Mouse (Mus musculus) left cerebral cortex, postnatal 10 days (tissue): ENCODE measurements around the gene B3gnt3. TPM values are rescaled to one million over a fixed set of nuclear protein-coding genes. Genes with fewer than 3 reads are reported as not detected.
"Not testable (repeated sequence)": the region's sequence is repeated elsewhere in the genome, so short reads cannot be mapped to it uniquely, and the experiment has no call there.

ENCODE experiments used
- DNase-seq, 2 experiments: peaks; one replicate each; pipeline ENCODE4 v3.0.0; 2021 to 2022; ENCODE audit warnings: low spot score in 2 of 2, mixed read lengths in 1 of 2; ENCODE audit errors: extremely low spot score in 1 of 2
- intact Hi-C: fragments of 180-260 bp; cut with DNase I; formaldehyde crosslinking; loops from one replicate; pipeline ENCODE4 v1.15.1; 2025
- total RNA-seq, 2 experiments: library from RNA; stranded (reverse); gene quantifications; 2 replicates each; pipeline ENCODE4 v1.2.3; 2021

The B3gnt3 gene
- total RNA-seq, 2 experiments from 2014 or later: 0.26 to 0.41 TPM

DNA sequence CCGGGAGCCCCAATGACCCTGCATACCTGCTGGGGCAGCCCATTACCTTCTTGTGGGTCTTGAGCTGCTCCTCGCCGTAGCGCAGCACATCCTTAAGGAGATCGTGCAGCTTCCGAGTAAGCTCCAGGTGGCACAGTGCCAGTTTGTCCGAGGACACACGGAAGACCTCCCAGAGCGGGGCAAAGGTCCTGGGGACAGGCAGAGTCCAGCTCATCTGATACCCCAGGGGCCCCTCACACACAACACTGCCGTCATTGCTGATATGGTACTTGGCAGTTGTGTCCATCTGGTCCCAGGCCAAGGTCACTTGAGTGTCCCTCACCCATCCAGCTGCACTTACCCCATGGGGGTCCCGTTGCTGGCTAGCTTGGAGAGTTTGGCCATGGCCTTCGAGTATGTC is 15.5 kb upstream of the B3gnt3 start:
- intact Hi-C loops: no loop called here
- DNase-seq: peak in 1 of 2 experiments; percentile 67

DNA sequence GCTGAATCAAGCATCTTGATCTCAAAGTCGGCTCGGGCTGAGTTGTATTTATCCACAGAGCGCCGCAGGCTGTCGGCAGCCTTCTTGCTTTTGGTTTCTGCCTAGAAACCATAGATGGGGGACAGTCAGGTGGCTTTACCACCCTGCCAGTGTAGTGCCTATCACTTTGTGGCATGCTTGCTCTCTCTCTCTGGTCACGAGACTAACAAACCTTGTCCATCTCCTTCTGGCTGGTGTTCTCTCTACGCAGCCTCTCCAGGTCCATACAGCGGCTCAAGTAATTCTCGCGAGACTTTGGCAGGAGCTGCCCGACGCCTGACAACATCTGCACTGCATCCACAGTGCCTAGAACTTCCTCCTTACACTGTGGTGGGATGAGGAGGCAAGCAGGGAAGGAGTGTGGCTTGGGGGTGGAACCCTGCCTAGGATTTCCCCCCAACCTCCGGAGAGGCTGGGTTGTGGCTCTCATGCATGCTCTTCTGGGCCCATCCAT is 15.0 kb upstream of the B3gnt3 start:
- DNase-seq: no peak
- intact Hi-C loops: no loop called here

DNA sequence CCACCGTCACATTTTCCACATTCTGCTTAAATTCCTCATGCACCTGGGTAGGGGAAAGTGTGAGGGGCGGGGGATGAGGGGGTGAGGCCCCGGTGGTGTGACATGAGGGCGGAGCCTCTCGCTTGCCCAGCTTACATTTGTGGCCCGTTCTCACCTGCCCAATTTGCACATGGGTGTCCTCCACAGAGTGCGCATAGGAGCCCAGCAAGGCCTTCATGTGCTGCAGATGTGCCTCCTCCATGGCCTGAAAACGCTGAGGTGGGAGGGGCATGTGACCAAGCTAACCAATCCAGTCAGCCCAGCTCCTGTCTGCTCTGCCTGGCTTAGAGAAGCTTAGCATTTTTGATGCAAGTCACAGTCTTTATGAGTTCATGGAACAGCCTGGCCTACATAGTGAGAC is 13.9 kb upstream of the B3gnt3 start:
- intact Hi-C loops: no loop called here
- DNase-seq: no peak

DNA sequence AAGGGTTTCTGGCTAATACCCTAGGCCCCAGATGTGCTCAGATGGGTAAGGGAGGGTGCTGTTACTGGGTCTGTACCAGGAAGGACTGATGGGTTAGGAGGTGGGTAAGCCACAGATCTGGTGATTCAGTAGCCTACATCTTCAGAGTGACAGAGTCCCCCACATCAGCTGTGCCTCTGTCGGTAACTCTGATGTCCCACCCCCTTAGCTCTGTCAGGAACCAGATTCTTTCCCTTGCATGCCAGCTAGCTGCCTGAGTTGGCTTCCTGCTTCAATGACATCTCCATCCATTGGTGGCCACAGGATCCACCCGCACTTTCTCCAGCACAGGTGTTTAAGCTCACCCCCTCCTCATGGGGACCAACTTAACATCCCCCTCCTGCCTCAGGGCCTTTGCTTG is 10.0 kb upstream of the B3gnt3 start:
- intact Hi-C loops: no loop called here
- no peak for DNase-seq

DNA sequence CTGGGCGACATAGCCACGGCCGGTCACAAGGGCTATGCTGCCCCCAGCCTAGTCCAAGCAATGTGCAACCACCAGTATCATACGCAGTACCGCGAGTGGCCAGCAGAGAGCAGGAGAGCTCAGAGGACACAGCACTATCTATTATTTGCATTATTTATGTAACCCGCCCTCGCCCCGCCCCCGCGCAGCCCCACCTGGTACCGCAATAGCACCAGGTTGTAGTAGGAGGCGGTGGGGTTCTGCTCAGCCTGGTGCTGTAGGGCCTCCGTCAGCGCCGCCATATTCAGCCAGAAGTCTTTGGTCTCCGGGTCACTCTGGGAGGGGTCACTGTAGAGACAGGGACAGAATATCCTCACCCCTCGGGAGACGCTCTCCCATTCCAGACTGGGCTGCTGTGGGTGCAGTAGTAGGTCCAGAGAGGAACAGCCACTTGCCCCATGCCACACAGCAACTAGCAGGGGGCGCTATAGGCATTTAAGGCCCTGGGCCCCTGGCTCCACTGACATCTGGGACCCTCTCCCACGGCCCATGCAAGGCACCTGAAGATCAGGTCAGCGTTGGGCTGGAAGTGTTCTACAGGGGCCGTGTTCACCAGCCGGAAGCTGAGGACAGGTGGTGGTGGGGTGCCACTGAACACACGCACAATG is 8.3 kb upstream of the B3gnt3 start:
- DNase-seq: peak; percentile 75 to 87
- intact Hi-C loops: loop anchor here (10.0 kb wide), 1 partner anchor 275 kb away; no protein-coding TSS in a partner anchor

DNA sequence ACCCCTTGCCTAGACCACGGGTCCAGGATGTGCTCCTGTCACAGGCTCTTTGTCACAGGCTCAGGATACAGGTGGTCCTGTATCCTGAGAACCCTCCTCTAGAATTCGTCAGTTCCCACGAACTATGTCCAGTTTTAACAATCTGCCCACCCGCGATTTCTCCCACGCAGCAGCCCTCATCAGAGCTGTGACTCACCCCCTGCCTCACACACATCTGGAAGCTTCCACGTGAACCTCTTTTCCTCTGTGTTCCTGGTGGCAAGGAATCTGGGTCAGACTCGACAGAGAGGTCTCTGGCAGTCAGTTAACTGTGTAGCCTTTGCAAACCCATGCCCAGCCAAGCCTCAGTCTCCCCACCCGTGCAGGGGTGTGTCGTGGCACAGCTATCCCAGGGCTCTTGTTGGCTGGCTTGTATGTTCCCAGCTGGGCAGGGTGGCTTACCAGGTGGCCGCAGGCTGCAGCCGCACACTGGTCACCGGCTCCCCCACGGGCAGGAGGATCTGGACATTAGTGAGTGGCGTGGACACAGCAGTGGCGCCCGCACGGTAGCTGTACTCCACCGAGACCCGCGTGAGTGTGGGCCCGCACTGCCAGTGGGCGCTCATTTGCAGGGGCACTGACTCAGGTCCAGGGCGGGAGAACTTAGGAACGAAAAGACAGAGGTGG is 7.7 kb upstream of the B3gnt3 start:
- DNase-seq: no peak
- intact Hi-C loops: loop anchor here (10.0 kb wide), 1 partner anchor 276 kb away; no protein-coding TSS in a partner anchor

DNA sequence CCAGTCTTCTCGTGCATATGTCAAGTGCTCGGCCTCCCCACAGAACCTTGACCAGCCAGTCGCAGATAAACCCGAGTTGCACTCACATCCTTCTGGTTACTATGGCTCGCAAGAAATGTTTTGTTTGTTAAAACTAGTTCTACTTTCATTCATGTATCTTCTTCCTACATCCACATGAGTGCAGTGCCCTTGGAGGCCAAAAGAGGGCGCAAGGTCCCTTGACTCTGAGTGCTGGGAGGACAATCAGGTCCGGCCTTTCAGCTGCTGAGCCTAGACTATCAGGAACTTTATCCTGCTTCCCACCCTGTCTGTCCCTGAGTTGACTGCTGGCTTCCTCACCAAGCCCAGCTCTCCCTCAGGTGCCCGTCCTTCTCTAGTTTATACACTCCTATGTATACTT is 6.3 kb upstream of the B3gnt3 start:
- intact Hi-C loops: loop anchor here (10.0 kb wide), 1 partner anchor 277 kb away; no protein-coding TSS in a partner anchor
- no peak for DNase-seq

DNA sequence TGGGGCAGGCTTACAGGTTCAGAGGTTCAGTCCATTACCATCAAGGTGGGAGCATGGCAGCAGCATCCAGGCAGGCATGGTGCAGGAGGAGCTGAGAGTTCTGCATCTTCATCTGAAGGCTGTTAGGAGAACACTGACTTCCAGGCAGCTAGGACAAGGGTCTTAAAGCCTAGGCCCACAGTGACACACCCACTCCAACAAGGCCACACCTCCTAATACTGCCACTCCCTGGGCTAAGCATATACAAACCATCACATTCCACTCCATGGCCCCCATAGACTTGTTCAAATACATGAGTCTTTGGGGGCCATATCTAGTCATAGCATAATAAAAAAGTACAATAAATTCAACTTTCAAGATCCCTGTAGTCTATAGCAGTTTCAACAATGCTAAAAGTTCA is 1.8 kb upstream of the B3gnt3 start:
- intact Hi-C loops: loop anchor here (10.0 kb wide), 1 partner anchor 281 kb away; no protein-coding TSS in a partner anchor
- DNase-seq: not testable (repeated sequence)

DNA sequence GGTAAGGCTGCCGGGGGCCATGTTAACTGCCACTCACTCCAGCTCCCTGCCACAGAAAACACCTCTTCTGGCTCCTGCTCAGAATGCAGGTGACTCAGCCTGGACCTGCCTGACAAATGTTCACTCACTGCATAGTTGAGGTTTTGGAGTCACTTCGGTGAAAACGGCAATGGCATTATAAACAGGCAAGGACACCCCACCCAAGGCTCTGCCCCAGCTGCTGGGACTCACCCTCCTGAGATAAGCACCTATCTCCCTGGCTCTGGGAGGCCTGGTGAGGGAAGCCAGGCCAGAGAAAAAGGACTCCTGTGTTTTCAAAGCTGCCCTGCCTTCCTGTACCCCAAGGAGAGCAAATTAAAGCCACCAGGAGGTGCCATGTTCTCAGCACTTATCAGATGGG is 1.3 kb upstream of the B3gnt3 start:
- intact Hi-C loops: loop anchor here (10.0 kb wide), 1 partner anchor 282 kb away; no protein-coding TSS in a partner anchor

DNA sequence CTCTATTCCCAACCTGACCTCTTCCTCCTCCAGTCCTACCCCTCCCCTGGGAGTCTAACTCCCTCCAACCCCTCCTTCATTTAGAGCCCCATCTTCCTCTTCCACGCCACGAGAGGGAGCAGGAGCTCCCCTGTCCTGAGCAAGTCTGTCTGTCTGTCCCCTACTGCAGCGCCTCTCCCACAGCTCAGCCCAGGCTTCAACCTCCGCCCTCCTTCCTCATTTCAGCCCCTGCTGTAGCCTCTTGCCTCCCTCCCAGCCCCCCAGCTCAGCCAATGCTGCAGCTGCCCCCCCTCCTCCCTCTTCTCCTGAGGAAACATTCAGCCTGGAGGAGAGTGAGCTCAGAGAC is 471 bp upstream of the B3gnt3 start:
- no peak for DNase-seq
- intact Hi-C loops: loop anchor here (10.0 kb wide), 1 partner anchor 283 kb away; no protein-coding TSS in a partner anchor

More for the DNA sequence above, 1.3 kb upstream of the B3gnt3 start:
- DNase-seq: no peak

DNA sequence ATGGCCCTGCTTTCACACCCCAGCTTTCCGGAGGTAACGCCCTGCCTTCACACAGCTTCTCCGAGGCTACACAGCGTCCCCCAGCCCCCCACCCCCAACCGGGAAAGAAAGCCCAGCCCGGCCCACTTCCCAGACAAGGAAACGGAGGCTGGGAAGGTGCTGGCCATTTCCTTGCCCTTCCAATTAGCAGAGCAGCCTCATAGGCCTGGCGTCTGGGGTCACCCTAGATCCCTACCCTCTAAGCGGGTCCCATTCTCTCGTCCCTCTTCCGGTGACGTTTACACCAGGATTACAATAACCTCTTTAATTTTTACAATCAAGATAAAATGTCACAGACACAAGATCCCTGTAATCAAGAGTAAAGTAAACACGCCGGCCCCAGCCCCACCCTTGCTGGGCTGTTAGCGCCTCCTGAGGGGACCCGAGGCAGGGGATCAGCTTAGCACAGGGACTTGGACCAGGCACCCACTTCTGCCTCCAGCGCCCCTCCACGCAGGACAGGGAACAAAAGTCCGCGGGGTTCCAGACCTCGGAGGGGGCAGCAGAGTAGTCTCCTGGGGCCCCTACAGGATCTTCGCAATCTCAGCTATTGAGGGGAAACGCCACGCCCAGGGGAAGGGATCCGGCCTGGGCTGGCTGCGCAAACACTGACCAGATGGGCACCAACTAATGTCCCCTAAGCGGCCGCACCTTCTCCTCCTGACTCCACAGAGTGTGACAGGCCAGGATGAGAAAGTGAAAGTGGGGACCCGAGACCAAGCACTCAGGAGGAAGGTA is 908 bp downstream of the B3gnt3 start:
- DNase-seq: peak in 1 of 2 experiments; percentile 33
- intact Hi-C loops: loop anchor here (10.0 kb wide), 1 partner anchor 284 kb away; no protein-coding TSS in a partner anchor

DNA sequence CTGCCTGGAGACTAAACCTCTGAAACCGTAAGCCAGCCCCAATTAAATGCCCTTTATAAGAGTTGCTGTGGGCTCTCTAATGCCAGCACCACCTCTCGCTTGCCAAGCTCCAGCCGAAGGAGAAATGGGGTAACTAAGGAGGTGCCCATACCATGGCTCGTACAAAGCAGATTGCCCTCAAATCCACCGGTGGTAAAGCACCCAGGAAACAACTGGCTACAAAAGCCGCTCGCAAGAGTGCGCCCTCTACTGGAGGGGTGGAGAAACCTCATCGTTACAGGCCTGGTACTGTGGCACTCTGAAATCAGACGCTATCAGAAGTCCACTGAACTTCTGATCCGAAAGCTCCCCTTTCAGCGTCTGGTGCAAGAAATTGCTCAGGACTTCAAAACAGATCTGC is 6.1 kb downstream of the B3gnt3 start:
- DNase-seq, intact Hi-C loops: not testable (repeated sequence)

DNA sequence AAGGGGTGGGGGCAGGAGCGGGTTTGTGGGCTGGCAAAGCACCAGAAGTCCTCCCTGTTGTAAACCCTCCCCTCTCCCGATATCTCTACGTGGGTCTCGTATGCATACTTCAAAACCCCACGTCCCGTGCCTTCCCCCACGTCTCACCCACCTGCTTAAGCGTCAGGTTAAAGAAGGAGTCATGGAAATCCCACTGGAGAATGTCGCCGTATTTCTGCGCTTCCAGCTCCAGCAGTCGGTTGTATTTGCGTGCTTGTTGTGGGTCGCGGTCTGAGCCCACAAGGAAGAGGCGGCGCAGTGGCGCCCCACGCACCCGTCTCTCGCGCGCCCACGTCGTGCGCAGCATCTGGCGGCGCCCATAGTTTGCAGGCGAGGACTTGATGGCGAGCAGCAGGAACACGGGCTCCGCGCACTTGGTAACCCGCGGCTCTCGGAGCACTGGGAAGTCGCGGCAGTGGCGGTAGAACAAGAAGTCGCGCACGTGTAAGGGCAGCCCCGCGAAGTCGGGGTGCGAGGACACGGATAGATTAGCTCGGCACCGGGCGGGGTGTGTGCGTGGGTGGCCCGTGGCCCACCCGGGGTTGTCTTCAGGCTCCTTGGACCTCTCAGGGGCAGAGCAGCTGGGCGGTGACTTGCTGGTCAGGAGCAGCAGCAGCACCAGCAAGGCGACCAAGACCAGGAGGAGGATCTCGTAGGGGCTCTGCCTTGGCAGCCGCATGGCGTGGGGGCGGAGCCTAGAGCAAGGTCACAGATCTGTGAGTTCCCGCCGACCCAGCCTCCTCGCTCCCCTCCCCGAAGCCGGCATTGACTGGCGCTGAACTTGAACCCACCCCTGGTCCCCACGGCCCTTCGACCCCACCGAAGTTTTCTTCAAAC is 8.2 kb downstream of the B3gnt3 start:
- intact Hi-C loops: no loop called here
- no peak for DNase-seq

DNA sequence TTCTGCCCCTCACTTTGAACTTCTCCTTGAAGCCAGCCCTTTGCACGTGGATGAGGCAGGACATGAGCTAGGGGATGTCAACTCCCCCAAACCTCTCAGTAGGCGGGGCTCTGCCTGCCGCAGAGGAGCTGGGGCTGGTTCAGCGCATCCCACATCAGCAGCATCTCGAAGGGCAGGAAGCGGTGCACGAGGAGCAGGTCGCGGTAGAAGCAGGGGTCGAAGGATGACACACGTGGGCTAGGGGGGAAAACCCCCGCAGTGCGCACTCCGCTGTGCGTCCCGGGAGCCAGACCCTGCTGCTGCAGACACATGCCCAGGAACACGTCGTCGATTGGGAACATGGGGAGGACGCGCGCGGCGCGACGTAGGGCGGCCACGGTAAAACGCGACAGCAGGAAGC is 9.1 kb downstream of the B3gnt3 start:
- no peak for DNase-seq

DNA sequence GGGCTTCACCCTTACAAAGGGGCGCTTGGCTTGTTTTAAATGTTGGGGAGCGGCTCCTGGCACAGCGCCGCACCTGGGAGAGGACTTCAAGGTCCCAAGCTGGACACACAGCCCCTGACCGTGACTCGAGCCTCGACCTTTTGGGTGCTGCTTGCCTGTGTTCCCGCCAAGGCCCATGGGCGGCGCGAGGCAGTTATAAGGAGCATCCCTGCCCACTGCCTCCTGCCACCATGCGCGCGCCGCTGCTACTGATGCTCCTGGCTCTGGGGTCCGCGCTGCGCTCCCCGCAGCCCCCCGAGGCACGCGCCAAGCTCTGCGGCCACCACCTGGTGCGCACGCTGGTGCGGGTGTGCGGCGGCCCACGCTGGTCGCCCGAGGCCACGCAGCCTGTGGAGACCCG is 12.6 kb downstream of the B3gnt3 start, which contains the start of gene Insl3:
Insl3 (plus strand) TSS at position 187 of the 400 bp plus-strand sequence.
- intact Hi-C loops: no loop called here
- no peak for DNase-seq

More for the DNA sequence above, 9.1 kb downstream of the B3gnt3 start:
- intact Hi-C loops: no loop called here

DNA sequence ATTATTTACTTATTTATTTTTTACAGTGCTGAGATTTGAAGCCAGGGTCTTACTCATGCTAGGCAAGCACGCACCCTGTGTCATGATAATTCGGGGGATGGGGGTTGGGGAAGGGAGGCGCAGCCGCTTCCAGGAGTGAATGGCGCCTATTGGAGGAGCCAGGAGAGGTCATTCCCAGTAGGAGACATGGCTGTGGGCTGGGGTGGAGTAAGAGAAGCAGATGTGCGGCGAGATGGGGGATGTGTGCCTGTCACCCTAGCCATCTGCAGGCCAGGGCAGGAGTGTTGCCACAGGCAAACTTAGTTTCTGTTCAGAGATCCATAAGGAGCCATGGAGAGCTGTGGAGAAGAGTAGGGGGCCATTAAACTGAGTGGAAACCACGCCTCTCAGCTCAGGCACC is 14.0 kb downstream of the B3gnt3 start:
- intact Hi-C loops: no loop called here
- DNase-seq: no peak

DNA sequence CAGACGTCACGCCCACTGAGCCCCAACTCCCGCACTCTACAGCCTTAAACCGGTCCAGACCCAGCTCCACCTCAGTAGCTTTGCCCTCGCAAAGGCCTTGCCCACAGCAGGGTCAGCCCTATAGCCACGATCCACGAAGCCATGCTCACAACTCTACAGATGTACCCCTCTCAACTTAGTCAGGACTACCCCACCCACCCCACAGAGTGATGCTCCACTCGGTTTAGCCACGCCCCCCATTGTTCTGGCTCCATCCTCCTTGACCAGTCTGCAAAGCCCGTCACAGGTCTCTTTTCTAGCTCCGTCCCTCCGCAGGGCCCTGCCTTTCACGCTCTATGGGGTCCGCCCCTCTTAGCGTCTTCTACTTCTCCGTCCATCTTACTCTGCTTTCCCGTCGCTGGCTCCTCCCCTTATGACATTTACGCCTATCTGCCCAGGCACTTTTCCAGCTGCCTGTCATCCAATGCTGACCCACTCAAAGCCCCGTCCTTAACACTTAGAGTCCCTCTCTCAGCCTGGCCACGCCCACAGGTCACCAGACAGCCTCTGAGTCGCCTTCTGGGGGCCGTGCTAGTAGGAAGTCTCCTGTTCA is 15.3 kb downstream of the B3gnt3 start:
- intact Hi-C loops: no loop called here
- peak in 1 of 2 experiments; percentile 52 for DNase-seq

DNA sequence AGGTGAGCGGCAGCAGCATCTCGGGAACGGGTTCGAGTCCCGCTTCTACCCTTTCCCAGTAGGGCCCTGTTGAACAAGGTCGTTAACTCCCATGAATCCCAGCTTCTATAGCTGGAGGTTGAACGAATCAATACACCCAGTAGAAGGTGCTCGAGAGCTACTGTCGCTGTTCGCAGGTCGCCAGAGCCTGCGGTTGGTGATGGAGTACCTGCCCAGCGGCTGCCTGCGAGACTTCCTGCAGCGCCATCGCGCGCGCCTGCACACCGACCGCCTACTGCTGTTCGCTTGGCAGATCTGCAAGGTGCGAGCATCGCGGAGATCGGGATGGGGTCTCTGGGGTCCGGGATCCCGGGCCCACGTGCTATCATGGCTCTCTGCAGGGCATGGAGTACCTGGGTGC is 16.0 kb downstream of the B3gnt3 start:
- no peak for DNase-seq

More for the DNA sequence above, 16.0 kb downstream of the B3gnt3 start:
- intact Hi-C loops: no loop called here
